Mouse (Mus musculus) forelimb bud, embryonic 11.5 days (tissue): Measurements from ENCODE around the gene Vnn3.

Experiments
- DNase-seq: peaks from one replicate; pipeline ENCODE4 v3.0.0-alpha.2; 2012; ENCODE audit warnings: low read depth, low spot score

Vnn3 gene

DNA sequence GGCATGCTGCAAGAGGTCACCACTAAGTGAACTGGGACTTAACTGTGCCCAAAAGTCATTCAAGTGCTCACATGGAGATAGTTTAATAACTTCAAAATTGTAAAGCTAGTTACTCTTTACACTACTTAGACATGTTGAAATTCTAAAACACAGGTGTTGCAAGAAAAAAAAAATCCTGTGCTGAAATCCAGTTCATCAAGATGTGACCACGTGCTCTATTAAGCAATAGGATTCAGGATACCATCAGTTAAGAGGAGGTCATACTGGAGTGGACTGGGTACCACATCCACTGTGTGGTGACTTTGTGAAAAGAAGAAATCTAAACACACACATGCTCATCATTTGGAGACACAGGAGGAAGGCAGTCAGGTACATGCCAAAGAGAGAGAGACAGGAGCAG lies 41.7 kb downstream of the Vnn3 start:
- DNase-seq: no peak

DNA sequence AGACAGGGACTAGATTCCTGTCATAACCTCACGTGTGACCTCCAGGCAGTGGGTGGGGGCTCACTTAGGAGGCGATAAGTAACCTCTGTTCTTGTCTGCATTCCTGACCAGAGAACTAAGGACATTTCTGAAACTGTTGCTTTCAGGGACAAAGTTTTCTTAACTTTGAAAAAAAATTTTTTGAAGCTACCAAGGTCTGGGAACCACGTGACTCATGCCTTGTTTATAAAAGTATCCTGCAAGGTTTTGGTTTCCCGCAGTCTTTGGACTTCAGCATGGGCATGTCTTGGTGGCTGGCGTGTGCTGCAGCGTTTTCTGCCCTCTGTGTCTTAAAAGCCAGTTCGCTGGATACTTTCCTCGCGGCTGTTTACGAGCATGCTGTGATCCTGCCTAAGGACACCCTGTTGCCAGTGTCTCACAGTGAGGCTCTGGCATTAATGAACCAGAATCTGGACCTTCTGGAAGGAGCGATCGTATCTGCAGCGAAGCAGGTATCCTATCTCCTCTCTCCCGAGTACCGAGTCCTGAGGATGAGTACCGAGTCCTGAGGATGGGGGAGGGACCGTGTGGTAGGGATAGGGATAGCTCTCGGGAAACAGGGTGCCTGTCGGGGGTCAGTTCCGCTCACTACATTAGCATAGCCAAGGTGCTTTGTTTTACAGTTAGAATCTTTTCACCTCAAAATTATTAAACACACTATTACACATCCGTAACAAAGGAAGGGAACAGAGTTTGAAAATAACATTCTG lies 43.5 kb downstream of the Vnn3 start, which contains the start of gene Vnn1:
Gene Vnn1 (plus strand): TSS at position 88 of the 749 bp plus-strand sequence.
- DNase-seq: no peak

DNA sequence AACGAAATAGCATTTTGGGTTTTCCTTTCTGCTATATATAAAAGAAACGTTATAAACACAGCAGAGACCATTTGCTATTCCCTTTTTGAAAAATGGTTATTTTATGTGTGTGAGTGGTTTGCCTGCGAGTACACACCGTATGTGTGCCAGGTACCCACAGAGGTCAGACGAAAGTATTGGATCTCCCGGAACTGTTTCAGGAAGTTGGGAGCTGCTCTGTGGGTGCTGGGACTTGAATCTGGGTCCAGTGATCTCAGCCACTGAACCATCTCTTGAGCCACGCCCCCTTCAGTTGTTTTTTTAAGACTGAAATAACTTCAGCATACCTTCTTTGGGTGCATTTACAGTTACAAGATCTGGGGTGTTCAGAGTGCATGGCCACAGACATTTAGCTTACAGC lies 44.1 kb downstream of the Vnn3 start:
- no peak for DNase-seq

GRCm38 (mm10) chr10:23901119-23901518 lies 49.9 kb downstream of the Vnn3 start:
- DNase-seq: no peak

- DNase-seq: no peak
These were observed 54.4 kb downstream of the Vnn3 start for GRCm38 (mm10) chr10:23905661-23906060.
